Mouse (Mus musculus) heart, embryonic 10.5 days (tissue): ENCODE measurements around the gene Rnh1. TPM values are rescaled to one million over a fixed set of nuclear protein-coding genes. Genes with fewer than 3 reads are reported as not detected.
A peak's percentile ranks its signal among the peaks of the same experiment; 100 is the strongest.

ENCODE experiments used
- DNase-seq: peaks from one replicate; pipeline ENCODE4 v3.0.0-alpha.2; 2017; ENCODE audit warnings: low spot score
- H3K27ac ChIP-seq: fragments of 300-500 bp; sonication (generic); 2 replicates; pipeline ENCODE4 v1.5.1; 2016; ENCODE audit warnings: mild to moderate bottlenecking
- H3K27me3 ChIP-seq: fragments of 300-500 bp; sonication (generic); 2 replicates; pipeline ENCODE4 v1.6.1; 2016; ENCODE audit warnings: mild to moderate bottlenecking; ENCODE audit not compliant: poor library complexity, insufficient read depth, severe bottlenecking
- H3K36me3 ChIP-seq: fragments of 300-500 bp; sonication (generic); 2 replicates; pipeline ENCODE4 v1.6.1; 2016; ENCODE audit warnings: mild to moderate bottlenecking, moderate library complexity
- H3K4me1 ChIP-seq: fragments of 300-500 bp; sonication (generic); 2 replicates; pipeline ENCODE4 v1.6.1; 2016; ENCODE audit warnings: mild to moderate bottlenecking
- H3K4me3 ChIP-seq: fragments of 300-500 bp; sonication (generic); 2 replicates; pipeline ENCODE4 v1.5.1; 2016; ENCODE audit warnings: mild to moderate bottlenecking, moderate library complexity
- H3K9me3 ChIP-seq: fragments of 300-500 bp; sonication (generic); 2 replicates; pipeline ENCODE4 v1.6.1; 2016; ENCODE audit warnings: mild to moderate bottlenecking, moderate library complexity
- WGBS: fragments of 180-500 bp; shearing (Covaris S2); methylation state at CpG from one replicate; pipeline ENCODE4 v1.1.7; 2016; 5-methylcytosine and 5-hydroxymethylcytosine counted together
- polyA plus RNA-seq: library from polyadenylated mRNA; unstranded; fragments of >200 nt; fragmentation: Nextera tagmentation; extraction: Ambion mirVana; gene quantifications from 2 replicates; pipeline ENCODE4 v1.2.1, GENCODE M21; 2016

Rnh1 gene
- polyA plus RNA-seq, 1 experiment from 2014 or later = 105 TPM

GRCm38 (mm10) chr7:141173323-141173850 is 730 bp upstream of the Rnh1 start:
- WGBS = 90% methylated on average over 5 of the region's 5 CpGs

GRCm38 (mm10) chr7:141169866-141170265 is 2.8 kb downstream of the Rnh1 start:
- no peak overlapping the region for H3K4me3 ChIP-seq
- peaks cover 14% of the 10 kb centered on the region for H3K36me3 ChIP-seq
- no peak for DNase-seq
- H3K27me3 ChIP-seq = no peaks in the 10 kb centered on the region
- H3K27ac ChIP-seq = no peak overlapping the region
- H3K9me3 ChIP-seq = no peaks in the 10 kb centered on the region
- peaks cover 29% of the 10 kb centered on the region for H3K4me1 ChIP-seq

More at GRCm38 (mm10) chr7:141173323-141173850, 730 bp upstream of the Rnh1 start:
- Histone ChIP-seq H3K9me3 (no peaks in the 10 kb centered on the region), H3K4me3 (peak overlapping the region; percentile 63), H3K36me3 (no peaks in the 10 kb centered on the region), H3K27ac (peak overlapping the region; percentile 91), H3K4me1 (peaks cover 13% of the 10 kb centered on the region), H3K27me3 (peaks cover 5% of the 10 kb centered on the region; the same call in 1 of the 2 replicates)
- DNase-seq = no peak

- peaks cover 34% of the 10 kb centered on the region for H3K4me1 ChIP-seq
- no peak for DNase-seq
- H3K27ac ChIP-seq = peak overlapping the region; percentile 85; the same call in 1 of the 2 replicates
- 81% methylated on average over 1 of the region's 1 CpGs for WGBS
- H3K4me3 ChIP-seq = no peak overlapping the region
- H3K36me3 ChIP-seq = peaks cover 20% of the 10 kb centered on the region
- H3K9me3 ChIP-seq = no peaks in the 10 kb centered on the region
- H3K27me3 ChIP-seq = no peaks in the 10 kb centered on the region
These were observed 3.4 kb downstream of the Rnh1 start for GRCm38 (mm10) chr7:141169300-141169699.

GRCm38 (mm10) chr7:141168518-141168953 is 4.1 kb downstream of the Rnh1 start:
- peaks cover 37% of the 10 kb centered on the region for H3K4me1 ChIP-seq
- H3K36me3 ChIP-seq = peaks cover 28% of the 10 kb centered on the region
- H3K27ac ChIP-seq = peak overlapping the region; percentile 85
- H3K4me3 ChIP-seq = peak overlapping the region; percentile 68
- H3K27me3 ChIP-seq = no peaks in the 10 kb centered on the region
- no peaks in the 10 kb centered on the region for H3K9me3 ChIP-seq
- WGBS = 2% methylated on average over 22 of the region's 22 CpGs
- peak; percentile 89 for DNase-seq

GRCm38 (mm10) chr7:141167901-141168517 is 4.6 kb downstream of the Rnh1 start:
- Histone ChIP-seq H3K36me3 (peaks cover 33% of the 10 kb centered on the region), H3K27me3 (no peaks in the 10 kb centered on the region), H3K27ac (peak overlapping the region; percentile 85), H3K4me3 (peak overlapping the region; percentile 68), H3K4me1 (peaks cover 33% of the 10 kb centered on the region), H3K9me3 (no peaks in the 10 kb centered on the region)
- WGBS = 12% methylated on average over 7 of the region's 7 CpGs
- no peak for DNase-seq

GRCm38 (mm10) chr7:141164850-141165249 is 7.8 kb downstream of the Rnh1 start:
- no peak overlapping the region for H3K4me3 ChIP-seq
- no peak for DNase-seq
- H3K4me1 ChIP-seq = peaks cover 29% of the 10 kb centered on the region
- no peaks in the 10 kb centered on the region for H3K9me3 ChIP-seq
- H3K27ac ChIP-seq = no peak overlapping the region
- peaks cover 63% of the 10 kb centered on the region for H3K36me3 ChIP-seq
- H3K27me3 ChIP-seq = no peaks in the 10 kb centered on the region
- 80% methylated on average over 6 of the region's 6 CpGs for WGBS

- WGBS = 93% methylated on average over 7 of the region's 7 CpGs
- H3K36me3 ChIP-seq = peaks cover 68% of the 10 kb centered on the region
- H3K27me3 ChIP-seq = no peaks in the 10 kb centered on the region
- no peaks in the 10 kb centered on the region for H3K9me3 ChIP-seq
- no peak overlapping the region for H3K27ac ChIP-seq
- peaks cover 29% of the 10 kb centered on the region for H3K4me1 ChIP-seq
- peak; percentile 71 for DNase-seq
- H3K4me3 ChIP-seq = no peak overlapping the region
These were observed 8.3 kb downstream of the Rnh1 start for GRCm38 (mm10) chr7:141164397-141164796.

- DNase-seq = no peak
- peaks cover 75% of the 10 kb centered on the region for H3K36me3 ChIP-seq
- 88% methylated on average over 9 of the region's 9 CpGs for WGBS
These were observed 17.3 kb downstream of the Rnh1 start for GRCm38 (mm10) chr7:141155362-141155761.

GRCm38 (mm10) chr7:141148639-141149038 is 24.0 kb downstream of the Rnh1 start:
- Histone ChIP-seq H3K4me3 (no peak overlapping the region), H3K27me3 (no peaks in the 10 kb centered on the region), H3K36me3 (peaks cover 66% of the 10 kb centered on the region), H3K4me1 (peaks cover 3% of the 10 kb centered on the region; the same call in 1 of the 2 replicates), H3K9me3 (no peaks in the 10 kb centered on the region), H3K27ac (no peak overlapping the region)
- no peak for DNase-seq
- WGBS = 85% methylated on average over 4 of the region's 4 CpGs

More at GRCm38 (mm10) chr7:141155362-141155761, 17.3 kb downstream of the Rnh1 start:
- peaks cover 5% of the 10 kb centered on the region; the same call in 1 of the 2 replicates for H3K4me1 ChIP-seq
- no peak overlapping the region for H3K27ac ChIP-seq
- no peaks in the 10 kb centered on the region for H3K27me3 ChIP-seq
- H3K9me3 ChIP-seq = no peaks in the 10 kb centered on the region
- H3K4me3 ChIP-seq = no peak overlapping the region

GRCm38 (mm10) chr7:141147044-141147443 is 25.6 kb downstream of the Rnh1 start:
- WGBS = 81% methylated on average over 6 of the region's 6 CpGs
- DNase-seq = no peak
- Histone ChIP-seq H3K9me3 (no peaks in the 10 kb centered on the region), H3K27ac (no peak overlapping the region), H3K4me3 (no peak overlapping the region), H3K36me3 (peaks cover 65% of the 10 kb centered on the region), H3K27me3 (no peaks in the 10 kb centered on the region), H3K4me1 (peaks cover 3% of the 10 kb centered on the region; the same call in 1 of the 2 replicates)

- peaks cover 3% of the 10 kb centered on the region; the same call in 1 of the 2 replicates for H3K4me1 ChIP-seq
- WGBS = 92% methylated on average over 12 of the region's 12 CpGs
- no peak overlapping the region for H3K27ac ChIP-seq
- H3K4me3 ChIP-seq = no peak overlapping the region
- DNase-seq = peak; percentile 84
- H3K27me3 ChIP-seq = no peaks in the 10 kb centered on the region
- no peaks in the 10 kb centered on the region for H3K9me3 ChIP-seq
- peaks cover 58% of the 10 kb centered on the region for H3K36me3 ChIP-seq
These were observed 26.5 kb downstream of the Rnh1 start for GRCm38 (mm10) chr7:141146043-141146595.

- peaks cover 3% of the 10 kb centered on the region; the same call in 1 of the 2 replicates for H3K4me1 ChIP-seq
- peaks cover 56% of the 10 kb centered on the region for H3K36me3 ChIP-seq
- no peaks in the 10 kb centered on the region for H3K9me3 ChIP-seq
- DNase-seq = no peak
- no peak overlapping the region for H3K27ac ChIP-seq
- 67% methylated on average over 1 of the region's 1 CpGs for WGBS
- H3K27me3 ChIP-seq = no peaks in the 10 kb centered on the region
- no peak overlapping the region for H3K4me3 ChIP-seq
These were observed 27.3 kb downstream of the Rnh1 start for GRCm38 (mm10) chr7:141145403-141145802.

GRCm38 (mm10) chr7:141144650-141145049 is 28.0 kb downstream of the Rnh1 start:
- WGBS = 86% methylated on average over 3 of the region's 3 CpGs
- H3K9me3 ChIP-seq = no peaks in the 10 kb centered on the region
- H3K27ac ChIP-seq = no peak overlapping the region
- peaks cover 3% of the 10 kb centered on the region; the same call in 1 of the 2 replicates for H3K4me1 ChIP-seq
- peaks cover 62% of the 10 kb centered on the region for H3K36me3 ChIP-seq
- no peak for DNase-seq
- H3K27me3 ChIP-seq = no peaks in the 10 kb centered on the region
- H3K4me3 ChIP-seq = no peak overlapping the region
